Mouse (Mus musculus) forebrain, embryonic 12.5 days (tissue): Measurements from ENCODE around the gene Atp6v1c2. TPM values are rescaled to one million over a fixed set of nuclear protein-coding genes. Genes with fewer than 3 reads are reported as not detected.
A peak's percentile ranks its signal among the peaks of the same experiment; 100 is the strongest.

Source experiments
- ATAC-seq: fragments of 200-750 bp; cut with Nextera tagmentation; 2 replicates; pipeline ENCODE4 v1.8.0; 2017; ENCODE audit warnings: moderate TSS enrichment; ENCODE audit not compliant: low FRiP score
- H3K27ac ChIP-seq: fragments of 300-500 bp; sonication (generic); 2 replicates; pipeline ENCODE4 v1.5.1; 2016; ENCODE audit warnings: mild to moderate bottlenecking
- H3K27me3 ChIP-seq: fragments of 300-500 bp; sonication (generic); 2 replicates; pipeline ENCODE4 v1.6.1; 2016; ENCODE audit warnings: mild to moderate bottlenecking
- H3K36me3 ChIP-seq: fragments of 300-500 bp; sonication (generic); replicated peaks from 2 replicates; pipeline ENCODE4 v1.6.1; 2016; ENCODE audit warnings: mild to moderate bottlenecking
- H3K4me1 ChIP-seq: fragments of 300-500 bp; sonication (generic); 2 replicates; pipeline ENCODE4 v1.6.1; 2016
- H3K4me2 ChIP-seq: fragments of 300-500 bp; sonication (generic); 2 replicates; pipeline ENCODE4 v1.6.1; 2016; ENCODE audit warnings: mild to moderate bottlenecking, moderate library complexity
- H3K4me3 ChIP-seq: fragments of 300-500 bp; sonication (generic); replicated peaks from 2 replicates; pipeline ENCODE4 v1.5.1; 2016; ENCODE audit warnings: mild to moderate bottlenecking
- H3K9ac ChIP-seq: fragments of 300-500 bp; sonication (generic); 2 replicates; pipeline ENCODE4 v1.6.1; 2016; ENCODE audit warnings: mild to moderate bottlenecking
- H3K9me3 ChIP-seq: fragments of 300-500 bp; sonication (generic); 2 replicates; pipeline ENCODE4 v1.6.1; 2016
- WGBS: fragments of 180-500 bp; shearing (Covaris S2); methylation state at CpG from one replicate; pipeline ENCODE4 v1.1.7; 2016; 5-methylcytosine and 5-hydroxymethylcytosine counted together
- polyA plus RNA-seq: library from polyadenylated mRNA; unstranded; fragments of >200 nt; fragmentation: Nextera tagmentation; extraction: Ambion mirVana; gene quantifications from 2 replicates; pipeline ENCODE4 v1.2.1, GENCODE M21; 2016

Gene Atp6v1c2
- polyA plus RNA-seq, 1 experiment from 2014 or later: 0.47 TPM

GRCm38 (mm10) chr12:17317970-17318369 lies 11.2 kb downstream of the Atp6v1c2 start:
- Histone ChIP-seq H3K4me3 (no peak overlapping the region), H3K36me3 (no peaks in the 10 kb centered on the region)
- WGBS: 76% methylated on average over 4 of the region's 4 CpGs

GRCm38 (mm10) chr12:17316096-17316495 lies 13.1 kb downstream of the Atp6v1c2 start:
- H3K27me3 ChIP-seq: no peaks in the 10 kb centered on the region
- 90% methylated on average over 5 of the region's 5 CpGs for WGBS
- no peak overlapping the region for H3K27ac ChIP-seq
- H3K4me2 ChIP-seq: no peak overlapping the region
- no peak overlapping the region for H3K9ac ChIP-seq
- ATAC-seq: no peak
- H3K4me3 ChIP-seq: no peak overlapping the region
- no peaks in the 10 kb centered on the region for H3K36me3 ChIP-seq
- no peaks in the 10 kb centered on the region for H3K9me3 ChIP-seq
- peaks cover 4% of the 10 kb centered on the region; the same call in 1 of the 2 replicates for H3K4me1 ChIP-seq

More at GRCm38 (mm10) chr12:17317970-17318369, 11.2 kb downstream of the Atp6v1c2 start:
- H3K4me1 ChIP-seq: no peaks in the 10 kb centered on the region
- no peak overlapping the region for H3K4me2 ChIP-seq
- no peak overlapping the region for H3K9ac ChIP-seq
- H3K27me3 ChIP-seq: peaks cover 6% of the 10 kb centered on the region
- H3K27ac ChIP-seq: no peak overlapping the region
- ATAC-seq: no peak
- H3K9me3 ChIP-seq: no peaks in the 10 kb centered on the region

- no peaks in the 10 kb centered on the region for H3K9me3 ChIP-seq
- WGBS: 37% methylated on average over 16 of the region's 16 CpGs
- no peaks in the 10 kb centered on the region for H3K36me3 ChIP-seq
- H3K4me3 ChIP-seq: no peak overlapping the region
- H3K9ac ChIP-seq: no peak overlapping the region
- H3K4me1 ChIP-seq: peaks cover 6% of the 10 kb centered on the region; the same call in 1 of the 2 replicates
- H3K27ac ChIP-seq: no peak overlapping the region
- 0 out of 2 replicates have a peak overlapping the region, but pooled peaks have one; percentile 10 for H3K4me2 ChIP-seq
- no peaks in the 10 kb centered on the region for H3K27me3 ChIP-seq
- no peak for ATAC-seq
These were observed 18.0 kb downstream of the Atp6v1c2 start for GRCm38 (mm10) chr12:17310852-17311839.

GRCm38 (mm10) chr12:17308246-17308645 lies 20.9 kb downstream of the Atp6v1c2 start:
- Histone ChIP-seq H3K4me1 (peaks cover 6% of the 10 kb centered on the region; the same call in 1 of the 2 replicates), H3K4me3 (no peak overlapping the region), H3K27me3 (no peaks in the 10 kb centered on the region), H3K9me3 (no peaks in the 10 kb centered on the region), H3K4me2 (no peak overlapping the region), H3K36me3 (no peaks in the 10 kb centered on the region), H3K9ac (no peak overlapping the region), H3K27ac (no peak overlapping the region)
- 43% methylated on average over 4 of the region's 4 CpGs for WGBS
- no peak for ATAC-seq

GRCm38 (mm10) chr12:17305445-17305844 lies 23.7 kb downstream of the Atp6v1c2 start:
- 90% methylated on average over 7 of the region's 7 CpGs for WGBS
- no peaks in the 10 kb centered on the region for H3K27me3 ChIP-seq

GRCm38 (mm10) chr12:17299902-17300301 lies 29.3 kb downstream of the Atp6v1c2 start:
- H3K4me3 ChIP-seq: no peak overlapping the region
- H3K36me3 ChIP-seq: no peaks in the 10 kb centered on the region
- no peak overlapping the region for H3K27ac ChIP-seq
- no peak overlapping the region for H3K4me2 ChIP-seq
- no peak overlapping the region for H3K9ac ChIP-seq
- no peak for ATAC-seq
- WGBS: 91% methylated on average over 1 of the region's 1 CpGs
- no peaks in the 10 kb centered on the region for H3K4me1 ChIP-seq
- H3K27me3 ChIP-seq: no peaks in the 10 kb centered on the region
- no peaks in the 10 kb centered on the region for H3K9me3 ChIP-seq

More at GRCm38 (mm10) chr12:17305445-17305844, 23.7 kb downstream of the Atp6v1c2 start:
- no peak overlapping the region for H3K4me2 ChIP-seq
- no peaks in the 10 kb centered on the region; the same call in 1 of the 2 replicates for H3K4me1 ChIP-seq
- no peaks in the 10 kb centered on the region for H3K9me3 ChIP-seq
- no peak overlapping the region for H3K9ac ChIP-seq
- H3K4me3 ChIP-seq: no peak overlapping the region
- H3K27ac ChIP-seq: no peak overlapping the region
- no peak for ATAC-seq
- no peaks in the 10 kb centered on the region for H3K36me3 ChIP-seq

GRCm38 (mm10) chr12:17296899-17297298 lies 32.3 kb downstream of the Atp6v1c2 start:
- Histone ChIP-seq H3K27ac (no peak overlapping the region), H3K27me3 (no peaks in the 10 kb centered on the region), H3K4me3 (no peak overlapping the region), H3K9ac (no peak overlapping the region), H3K9me3 (no peaks in the 10 kb centered on the region), H3K4me1 (no peaks in the 10 kb centered on the region), H3K36me3 (no peaks in the 10 kb centered on the region), H3K4me2 (no peak overlapping the region)
- whole genome bisulfite sequencing: 85% methylated on average over 2 of the region's 2 CpGs
- ATAC-seq: no peak

GRCm38 (mm10) chr12:17290569-17290968 lies 38.6 kb downstream of the Atp6v1c2 start:
- peaks cover 8% of the 10 kb centered on the region for H3K36me3 ChIP-seq

GRCm38 (mm10) chr12:17289913-17290312 lies 39.2 kb downstream of the Atp6v1c2 start:
- WGBS: 90% methylated on average over 2 of the region's 2 CpGs
- H3K4me2 ChIP-seq: no peak overlapping the region
- H3K4me3 ChIP-seq: no peak overlapping the region
- no peak for ATAC-seq
- no peaks in the 10 kb centered on the region for H3K4me1 ChIP-seq
- peaks cover 14% of the 10 kb centered on the region for H3K36me3 ChIP-seq
- H3K9ac ChIP-seq: no peak overlapping the region
- no peaks in the 10 kb centered on the region for H3K9me3 ChIP-seq
- no peaks in the 10 kb centered on the region for H3K27me3 ChIP-seq
- no peak overlapping the region for H3K27ac ChIP-seq

More at GRCm38 (mm10) chr12:17290569-17290968, 38.6 kb downstream of the Atp6v1c2 start:
- Histone ChIP-seq H3K4me2 (no peak overlapping the region), H3K27ac (no peak overlapping the region), H3K4me1 (no peaks in the 10 kb centered on the region), H3K9ac (no peak overlapping the region), H3K9me3 (no peaks in the 10 kb centered on the region), H3K27me3 (no peaks in the 10 kb centered on the region), H3K4me3 (no peak overlapping the region)
- 72% methylated on average over 4 of the region's 4 CpGs for WGBS
- no peak for ATAC-seq

GRCm38 (mm10) chr12:17289060-17289459 lies 40.1 kb downstream of the Atp6v1c2 start:
- H3K27me3 ChIP-seq: no peaks in the 10 kb centered on the region

GRCm38 (mm10) chr12:17288496-17288895 lies 40.7 kb downstream of the Atp6v1c2 start:
- Histone ChIP-seq H3K27ac (no peak overlapping the region), H3K4me3 (no peak overlapping the region), H3K9ac (no peak overlapping the region), H3K27me3 (no peaks in the 10 kb centered on the region), H3K9me3 (no peaks in the 10 kb centered on the region), H3K4me1 (no peaks in the 10 kb centered on the region), H3K4me2 (no peak overlapping the region), H3K36me3 (peaks cover 29% of the 10 kb centered on the region)
- WGBS: 83% methylated on average over 4 of the region's 4 CpGs
- no peak for ATAC-seq

More at GRCm38 (mm10) chr12:17289060-17289459, 40.1 kb downstream of the Atp6v1c2 start:
- Histone ChIP-seq H3K4me3 (no peak overlapping the region), H3K36me3 (peaks cover 23% of the 10 kb centered on the region), H3K9me3 (no peaks in the 10 kb centered on the region), H3K4me1 (no peaks in the 10 kb centered on the region), H3K9ac (no peak overlapping the region), H3K4me2 (no peak overlapping the region), H3K27ac (no peak overlapping the region)
- no peak for ATAC-seq
- 80% methylated on average over 2 of the region's 2 CpGs for WGBS

GRCm38 (mm10) chr12:17273841-17274240 lies 55.3 kb downstream of the Atp6v1c2 start:
- 77% methylated on average over 7 of the region's 7 CpGs for WGBS
- no peak overlapping the region for H3K9ac ChIP-seq
- no peaks in the 10 kb centered on the region for H3K27me3 ChIP-seq
- H3K36me3 ChIP-seq: peaks cover 93% of the 10 kb centered on the region
- H3K9me3 ChIP-seq: no peaks in the 10 kb centered on the region
- no peak overlapping the region for H3K27ac ChIP-seq
- peaks cover 17% of the 10 kb centered on the region for H3K4me1 ChIP-seq
- no peak overlapping the region for H3K4me2 ChIP-seq
- no peak overlapping the region for H3K4me3 ChIP-seq
- no peak for ATAC-seq
